Mouse (Mus musculus) left cerebral cortex, postnatal 36 days (tissue): ENCODE results near the gene Gp9. TPM values are rescaled to one million over a fixed set of nuclear protein-coding genes. Genes with fewer than 3 reads are reported as not detected.

Experiments
- DNase-seq, 2 experiments: peaks; one replicate each; pipeline ENCODE4 v3.0.0; 2021 to 2022; ENCODE audit warnings: low spot score in 2 of 2, mixed read lengths in 1 of 2
- intact Hi-C: fragments of 180-260 bp; cut with DNase I; formaldehyde crosslinking; loops from one replicate; pipeline ENCODE4 v1.15.1; 2025
- total RNA-seq, 2 experiments: library from RNA; stranded (reverse); gene quantifications; 2 replicates each; pipeline ENCODE4 v1.2.3; 2021

Gene Gp9
- total RNA-seq, 2 experiments from 2014 or later: 1.3 to 1.9 TPM

- DNase-seq: no peak
- intact Hi-C loops: no loop called here
Observed at GRCm38 (mm10) chr6:87806028-87806427, 28.2 kb downstream of the Gp9 start.

GRCm38 (mm10) chr6:87806857-87807256 is 29.0 kb downstream of the Gp9 start:
- intact Hi-C loops: no loop called here
- no peak for DNase-seq

- DNase-seq: no peak
- intact Hi-C loops: no loop called here
Observed at GRCm38 (mm10) chr6:87807735-87808440, 30.0 kb downstream of the Gp9 start.

- intact Hi-C loops: no loop called here
- no peak for DNase-seq
Observed at GRCm38 (mm10) chr6:87808521-87808920, 30.6 kb downstream of the Gp9 start.

- intact Hi-C loops: no loop called here
- DNase-seq: no peak
Observed at GRCm38 (mm10) chr6:87809144-87809543, 31.3 kb downstream of the Gp9 start.

GRCm38 (mm10) chr6:87809651-87810161 is 31.8 kb downstream of the Gp9 start:
- DNase-seq: no peak
- intact Hi-C loops: no loop called here

- DNase-seq: no peak
- intact Hi-C loops: no loop called here
Observed at GRCm38 (mm10) chr6:87810311-87810710, 32.4 kb downstream of the Gp9 start.

GRCm38 (mm10) chr6:87810713-87811669 is 33.1 kb downstream of the Gp9 start:
- DNase-seq: peak; percentile 36 to 64
- intact Hi-C loops: no loop called here

- peak; percentile 88 to 91 for DNase-seq
- intact Hi-C loops: no loop called here
Observed at GRCm38 (mm10) chr6:87811675-87812338, 33.9 kb downstream of the Gp9 start, which contains the start of gene Rab43. Gene Rab43 (minus strand): TSS chr6:87812164.

- no peak for DNase-seq
- intact Hi-C loops: no loop called here
Observed at GRCm38 (mm10) chr6:87812656-87813055, 34.8 kb downstream of the Gp9 start.

GRCm38 (mm10) chr6:87814486-87814885 is 36.6 kb downstream of the Gp9 start:
- intact Hi-C loops: no loop called here
- DNase-seq: no peak

- no peak for DNase-seq
- intact Hi-C loops: no loop called here
Observed at GRCm38 (mm10) chr6:87820366-87820765, 42.5 kb downstream of the Gp9 start.

Other genes with a start within 250 kb of the Gp9 start
- 10 to 100 TPM in 1 of 2 experiments, 1 to 10 TPM in 1; 7.9 to 10.7 TPM for gene Arhgap25, start 244.8 kb upstream of the Gp9 start, total RNA-seq
- gene Prokr1, start 187.3 kb upstream of the Gp9 start, total RNA-seq: under 1 TPM; 0.09 to 0.17 TPM
- 1 to 10 TPM; 8.2 to 8.5 TPM for gene Aplf, start 105.9 kb upstream of the Gp9 start, total RNA-seq
- gene Efcc1, start 47.2 kb upstream of the Gp9 start, total RNA-seq: 1 to 10 TPM; 3.9 to 6.0 TPM
- 10 to 100 TPM; 14.1 to 18.1 TPM for gene Rab43, start 34.1 kb downstream of the Gp9 start, total RNA-seq
- gene Gm45140, start 57.7 kb downstream of the Gp9 start, total RNA-seq: 1 to 10 TPM; 1.4 to 3.0 TPM
- gene Isy1, start 60.7 kb downstream of the Gp9 start, total RNA-seq: 10 to 100 TPM; 24.3 to 39.2 TPM
- gene Cnbp, start 73.0 kb downstream of the Gp9 start, total RNA-seq: 100 to 1,000 TPM; 248 to 250 TPM
- gene Copg1, start 109.7 kb downstream of the Gp9 start, total RNA-seq: 100 to 1,000 TPM; 230 to 232 TPM
- 10 to 100 TPM; 21.2 to 25.7 TPM for gene Hmces, start 135.9 kb downstream of the Gp9 start, total RNA-seq
- gene H1fx, start 203.6 kb downstream of the Gp9 start, total RNA-seq: 10 to 100 TPM; 60.4 to 73.0 TPM